Comparison of ENCODE assay signal across 8 mouse cellular contexts in genomic region chr6:71707511-71708501, GRCm38 (mm10). TPM values are rescaled to one million over a fixed set of nuclear protein-coding genes. Genes with fewer than 3 reads are reported as not detected.
DNase-seq lines count a peak whose midpoint lies in the region; ATAC-seq lines count a peak whose summit lies in the region.

Reep1 (plus strand) TSS chr6:71707561.

- peak within 1 kb of the TSS; percentile 74 for H3K9ac ChIP-seq in forebrain, embryonic 16.5 days (replicated peaks; ENCODE audit: low read depth, low read length)
- H3K9ac ChIP-seq in lung, embryonic 16.5 days (ENCODE audit: low read length), result peak within 1 kb of the TSS; percentile 73

- peaks cover 13% of the 10 kb centered on the region for H3K4me1 ChIP-seq in forebrain, embryonic 16.5 days (replicated peaks; ENCODE audit: control insufficient read depth, insufficient read depth, low read length)
- H3K4me1 ChIP-seq in lung, embryonic 16.5 days (replicated peaks; ENCODE audit: control insufficient read depth, insufficient read depth, low read length), result peaks cover 5% of the 10 kb centered on the region; the same call in 1 of the 2 replicates

- H3K9me3 ChIP-seq in forebrain, embryonic 16.5 days (ENCODE audit: control insufficient read depth, low read length), result no peaks in the 10 kb centered on the region
- no peaks in the 10 kb centered on the region for H3K9me3 ChIP-seq in lung, embryonic 16.5 days (ENCODE audit: control insufficient read depth, low read length)

- 0% methylated on average over 86 of the region's 91 CpGs for WGBS in forebrain, embryonic 16.5 days
- 1% methylated on average over 90 of the region's 91 CpGs for WGBS in lung, embryonic 16.5 days

- peak within 1 kb of the TSS; percentile 82 for H3K27ac ChIP-seq in forebrain, embryonic 16.5 days (ENCODE audit: low read length)
- H3K27ac ChIP-seq in lung, embryonic 16.5 days (ENCODE audit: low read length), result peak within 1 kb of the TSS; percentile 28

- no peaks in the 10 kb centered on the region for H3K27me3 ChIP-seq in forebrain, embryonic 16.5 days (replicated peaks; ENCODE audit: control insufficient read depth, insufficient read depth, low read length)
- H3K27me3 ChIP-seq in lung, embryonic 16.5 days (ENCODE audit: control insufficient read depth, insufficient read depth, low read depth, low read length), result peaks cover 16% of the 10 kb centered on the region

- intact Hi-C loops in heart, postnatal 14 days (cut with DNase I), result loop anchor here (5.0 kb wide), 1 partner anchor 49 kb away; no protein-coding TSS in a partner anchor

- peak; percentile 93 for ATAC-seq in forebrain, embryonic 16.5 days
- peak; percentile 94 for ATAC-seq in lung, embryonic 16.5 days (ENCODE audit: low read depth)

- peak within 1 kb of the TSS; percentile 77 for H3K4me2 ChIP-seq in forebrain, embryonic 16.5 days (ENCODE audit: low read length)
- peak within 1 kb of the TSS; percentile 98 for H3K4me2 ChIP-seq in lung, embryonic 16.5 days (ENCODE audit: low read depth, low read length)

- DNase-seq in R1 (ENCODE audit: low read depth, low spot score), result peak; percentile 76
- DNase-seq in cerebellum, adult 11 months, result peak; percentile 73
- peak; percentile 70 to 78 for DNase-seq in heart, postnatal 14 days
- DNase-seq in layer of hippocampus, postnatal 10 days (ENCODE audit: low spot score in 2 of 2), result peak; percentile 68 to 77
- peak; percentile 81 to 82 for DNase-seq in right cerebral cortex, postnatal 10 days (ENCODE audit: low spot score in 2 of 2)
- no peak for DNase-seq in adipocyte (ENCODE audit: low spot score)

- peak within 1 kb of the TSS; percentile 55 for H3K4me3 ChIP-seq in forebrain, embryonic 16.5 days (replicated peaks; ENCODE audit: low read length)
- peak within 1 kb of the TSS; percentile 66 for H3K4me3 ChIP-seq in lung, embryonic 16.5 days (ENCODE audit: low read length)

- no peaks in the 10 kb centered on the region for H3K36me3 ChIP-seq in forebrain, embryonic 16.5 days (ENCODE audit: control insufficient read depth, insufficient read depth)
- no peaks in the 10 kb centered on the region for H3K36me3 ChIP-seq in lung, embryonic 16.5 days (ENCODE audit: control insufficient read depth, insufficient read depth, low read length)

RNA-seq across cellular contexts. Expression of gene Reep1, which starts in this region (rescaled TPM):
- 217 and 239 TPM in 2 replicates for polyA plus RNA-seq in forebrain, embryonic 16.5 days (2015; fragmentation: Nextera tagmentation; extraction: Ambion mirVana)
- total RNA-seq in heart, postnatal 14 days (2021), result 10 to 100 TPM; 17.3 to 18.4 TPM
- total RNA-seq in layer of hippocampus, postnatal 10 days (2021), result 100 to 1,000 TPM; 158 to 166 TPM
- polyA plus RNA-seq in lung, embryonic 16.5 days (2015; fragmentation: Nextera tagmentation; extraction: Ambion mirVana), result 16.8 and 17.3 TPM in 2 replicates

Comparison
In these comparisons a context has a peak if more than half of its experiments do, and no peak if none do; other contexts are left out.
1. RNA of gene Reep1 (total RNA-seq): 158 to 166 TPM in layer of hippocampus, postnatal 10 days; 17.3 to 18.4 TPM in heart, postnatal 14 days; every median in the first group is over 4 times any median in the second.
2. RNA of gene Reep1 (polyA plus RNA-seq): 217 to 239 TPM in forebrain, embryonic 16.5 days; 16.8 to 17.3 TPM in lung, embryonic 16.5 days; every median in the first group is over 10 times any median in the second.